Mouse (Mus musculus) spleen, adult 2 months (tissue): ENCODE measurements around the gene Ube2q2.

Experiments
- CTCF ChIP-seq: fragments of 200-500 bp; IDR thresholded peaks from 2 replicates; pipeline ENCODE4 v1.5.1; 2011; ENCODE audit warnings: mild to moderate bottlenecking, inconsistent platforms; ENCODE audit not compliant: insufficient read depth, insufficient read length, insufficient replicate concordance; ENCODE audit errors: extremely low read depth
- POLR2A ChIP-seq: fragments of 200-500 bp; IDR thresholded peaks from 2 replicates; pipeline ENCODE4 v1.6.1; 2011; ENCODE audit warnings: low read depth, low read length, inconsistent platforms

DNA sequence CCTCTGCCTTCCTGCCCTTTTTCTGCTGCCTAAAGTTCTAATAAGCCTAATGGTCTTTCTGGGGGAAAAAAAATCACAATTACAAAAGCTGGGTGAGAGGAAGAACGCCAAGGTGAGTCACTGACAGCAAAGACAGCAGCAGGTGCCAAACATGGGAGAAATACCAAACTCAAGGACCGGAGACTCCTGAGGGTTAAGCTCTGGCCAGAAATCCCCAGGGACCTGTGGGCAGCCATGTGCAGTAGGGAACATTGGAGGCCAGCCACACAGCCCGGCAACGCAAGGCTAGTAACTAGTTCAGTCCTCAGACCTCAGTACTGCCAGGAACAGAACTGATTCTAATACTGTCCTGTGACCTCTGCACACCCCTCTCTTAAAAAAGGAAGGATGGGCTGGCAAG, 79.5 kb downstream of the Ube2q2 start:
- TF ChIP-seq CTCF, result no peak
- no peak for TF ChIP-seq POLR2A
